Mouse (Mus musculus) ES-E14 (cell line): ENCODE results near the gene Cog7.

Experiments
- HCFC1 ChIP-seq: IDR thresholded peaks from 2 replicates; pipeline ENCODE4 v1.6.1; 2012; ENCODE audit warnings: low read length, inconsistent platforms, borderline replicate concordance; ENCODE audit not compliant: insufficient read depth
- ZC3H11A ChIP-seq: IDR thresholded peaks from 2 replicates; pipeline ENCODE4 v1.6.1; 2012; ENCODE audit warnings: low read depth, mild to moderate bottlenecking, inconsistent platforms, low read length, borderline replicate concordance

DNA sequence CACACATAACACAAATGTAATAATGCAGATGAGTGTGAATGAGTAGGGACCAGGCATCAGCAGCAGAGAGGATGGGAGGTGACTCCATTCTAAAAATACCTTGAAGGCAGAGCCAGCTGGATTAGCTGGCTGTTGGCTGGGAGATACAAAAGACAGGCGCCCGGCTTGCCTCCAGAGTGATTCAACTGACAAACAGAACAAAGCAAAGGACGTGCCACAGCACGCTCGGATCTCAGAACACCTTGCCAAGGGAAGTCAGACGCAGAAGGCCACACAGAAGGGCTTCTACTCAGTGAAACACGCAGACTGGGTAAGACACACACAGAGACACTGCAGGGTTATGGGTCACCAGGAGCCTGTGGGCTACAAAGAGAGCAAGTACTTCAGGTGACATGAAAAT lies 140.7 kb downstream of the Cog7 start:
- TF ChIP-seq ZC3H11A (no peak), HCFC1 (no peak)
